Mouse (Mus musculus) liver, adult (tissue): ENCODE data around the gene Gm5269.
A peak's percentile ranks its signal among the peaks of the same experiment; 100 is the strongest.

Experiments
- GATA4 ChIP-seq: IDR thresholded peaks from 2 replicates; pipeline ENCODE4 v1.6.1; 2014; ENCODE audit warnings: mild to moderate bottlenecking, low read length; ENCODE audit not compliant: insufficient replicate concordance

Gene Gm5269

DNA sequence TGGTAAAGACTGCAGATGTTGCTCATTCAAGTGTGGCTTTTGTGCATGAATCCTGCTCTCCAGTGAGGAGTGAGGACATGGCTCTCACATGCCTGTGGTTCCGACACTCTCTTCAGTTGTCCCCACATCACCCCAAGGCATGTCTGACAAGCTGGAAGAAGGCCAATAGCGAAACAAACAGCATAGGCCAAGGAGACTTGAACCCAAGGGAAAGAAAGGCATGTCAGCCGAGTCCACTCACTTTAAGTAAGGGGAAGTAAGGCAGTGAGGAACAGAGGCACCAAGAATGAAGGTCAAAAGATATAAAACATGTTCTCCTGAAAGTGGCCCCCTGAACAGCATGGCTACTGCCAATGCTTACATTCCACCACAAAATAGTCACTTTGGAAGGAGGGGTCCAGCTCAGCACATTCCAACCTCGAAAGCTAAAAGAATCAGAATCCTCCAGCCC, 25.5 kb downstream of the Gm5269 start:
- no peak for TF ChIP-seq GATA4

DNA sequence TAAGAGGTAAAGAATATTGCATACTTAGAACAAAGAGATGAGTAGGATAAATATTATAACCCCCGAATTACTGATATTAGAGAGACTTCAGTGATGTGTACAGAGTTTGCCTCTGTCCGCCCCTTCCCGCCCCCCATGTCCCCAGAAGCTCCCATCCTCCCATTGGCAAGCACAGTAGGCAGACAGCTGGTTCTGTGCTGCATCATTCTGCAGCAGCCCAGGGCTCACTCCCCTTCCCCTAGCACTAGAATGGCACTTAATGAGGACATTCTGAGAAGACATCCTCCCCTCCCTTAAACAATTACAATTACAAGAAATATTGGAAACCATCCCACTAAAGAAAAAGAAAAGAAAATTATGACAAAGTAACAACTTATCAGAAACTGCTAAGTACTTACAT, 26.4 kb downstream of the Gm5269 start:
- TF ChIP-seq GATA4, result no peak

DNA sequence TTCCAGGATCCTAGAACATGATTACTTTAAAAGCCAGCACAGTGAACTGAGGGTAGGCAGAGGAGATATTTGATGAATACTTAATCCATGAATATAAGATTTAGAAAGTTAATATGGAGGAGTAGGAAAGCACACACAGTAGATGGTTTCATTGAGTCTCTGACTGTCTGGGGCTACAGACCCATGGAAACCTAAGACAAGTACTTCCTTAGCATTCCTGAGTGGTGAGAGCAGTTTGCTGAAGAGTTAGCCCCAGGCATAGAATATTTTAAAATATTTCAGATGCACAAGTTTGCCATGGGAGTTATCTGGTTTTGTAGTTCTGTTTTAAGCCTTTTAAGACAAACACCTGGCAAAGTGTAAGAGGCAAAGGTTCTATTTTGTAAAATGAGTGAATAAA, 28.9 kb downstream of the Gm5269 start:
- TF ChIP-seq GATA4, result no peak

DNA sequence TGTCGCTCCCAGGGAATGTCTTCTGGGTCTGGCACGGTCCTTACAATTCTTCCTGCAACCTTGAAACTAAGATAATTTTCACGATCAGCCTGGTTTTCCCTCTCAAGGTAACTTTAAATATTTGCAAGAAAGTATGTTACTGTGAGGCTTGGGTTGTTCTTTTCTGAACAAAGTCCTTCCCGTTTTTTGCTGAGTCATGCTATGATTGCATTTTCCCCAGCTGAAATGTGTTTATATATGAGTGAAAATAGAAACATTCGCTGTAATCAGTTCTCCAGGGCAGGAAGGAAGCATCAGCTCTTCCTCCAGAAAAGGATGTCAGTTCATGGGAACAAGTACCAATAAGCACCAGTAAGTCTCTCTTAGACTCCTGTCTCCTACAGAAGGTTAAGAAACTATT, 29.7 kb downstream of the Gm5269 start:
- TF ChIP-seq GATA4, result peak; percentile 84

DNA sequence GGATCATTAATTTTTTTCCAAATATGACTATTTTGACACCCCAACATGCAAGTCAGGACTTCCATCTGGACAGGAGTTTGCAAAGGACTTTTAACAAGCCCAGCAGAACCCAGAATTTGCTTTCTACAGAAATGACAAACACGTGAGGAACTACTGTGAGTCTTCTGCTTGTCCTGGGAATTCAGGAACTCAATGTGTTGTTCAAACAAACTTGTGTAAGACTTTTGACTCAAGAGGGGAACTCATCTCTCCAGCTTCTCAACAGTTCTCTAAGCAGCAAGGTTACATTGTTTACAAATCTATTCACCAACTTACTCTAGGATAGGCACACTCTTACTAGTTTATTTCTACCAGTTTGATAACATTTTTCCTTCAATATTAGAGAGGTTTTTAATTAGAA, 32.0 kb downstream of the Gm5269 start:
- no peak for TF ChIP-seq GATA4

DNA sequence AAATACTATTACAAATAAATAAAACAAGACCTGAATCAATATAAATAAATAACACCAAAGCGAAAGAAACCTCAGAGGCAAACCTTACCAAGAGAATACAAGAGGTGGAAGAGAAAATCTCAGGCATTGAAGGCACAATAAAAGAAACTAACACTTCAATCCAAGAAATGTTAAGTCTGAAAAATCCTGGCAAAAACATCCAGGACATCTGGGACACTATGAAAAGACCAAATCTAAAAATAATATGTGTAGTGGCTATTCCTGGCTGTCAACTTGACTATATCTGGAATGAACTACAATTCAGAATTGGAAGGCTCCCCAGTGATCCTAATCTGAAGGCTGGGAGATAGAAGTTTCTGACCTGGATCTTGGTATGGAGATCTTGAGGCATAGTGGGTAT, 44.6 kb downstream of the Gm5269 start:
- TF ChIP-seq GATA4, result no peak
